Mouse (Mus musculus) B cell, adult 2 months (primary cell): ENCODE measurements at regions not wholly inside any gene's neighbourhood (a gene's known extent, or its start where the extent isn't known, plus 50 kb on each side); places are given as distances from the start of the nearest gene placed in this dataset.

ENCODE experiments used
- DNase-seq, 2 experiments: peaks; one replicate each; pipeline ENCODE4 v3.0.0; 2022

- DNase-seq = no peak
These were observed 450.7 kb downstream of the Wdr11 start for GRCm38 (mm10) chr7:130042296-130042910.

- no peak for DNase-seq
These were observed 452.0 kb downstream of the Wdr11 start for GRCm38 (mm10) chr7:130043397-130044234.

- no peak for DNase-seq
These were observed 452.5 kb downstream of the Wdr11 start for GRCm38 (mm10) chr7:130044235-130044553.

GRCm38 (mm10) chr7:130044581-130044980 lies 452.9 kb downstream of the Wdr11 start:
- no peak for DNase-seq

- DNase-seq = no peak
These were observed 454.4 kb downstream of the Wdr11 start for GRCm38 (mm10) chr7:130046086-130046485.

GRCm38 (mm10) chr7:130047293-130048034 lies 455.8 kb downstream of the Wdr11 start:
- no peak for DNase-seq

GRCm38 (mm10) chr7:130048106-130048772 lies 456.6 kb downstream of the Wdr11 start:
- DNase-seq = no peak

GRCm38 (mm10) chr7:130049461-130049860 lies 457.8 kb downstream of the Wdr11 start:
- no peak for DNase-seq

GRCm38 (mm10) chr7:130050120-130050519 lies 458.5 kb downstream of the Wdr11 start:
- DNase-seq = no peak

- no peak for DNase-seq
These were observed 460.7 kb downstream of the Wdr11 start for GRCm38 (mm10) chr7:130052376-130052775.

- DNase-seq = no peak
These were observed 462.5 kb downstream of the Ate1 start for GRCm38 (mm10) chr7:130057708-130058107.

- no peak for DNase-seq
These were observed 461.9 kb downstream of the Ate1 start for GRCm38 (mm10) chr7:130058267-130058666.

- DNase-seq = no peak
These were observed 460.2 kb downstream of the Ate1 start for GRCm38 (mm10) chr7:130059684-130060607.

GRCm38 (mm10) chr7:130064500-130064899 lies 455.7 kb downstream of the Ate1 start:
- no peak for DNase-seq

GRCm38 (mm10) chr7:130068316-130068715 lies 451.9 kb downstream of the Ate1 start:
- DNase-seq = no peak

- DNase-seq = no peak
These were observed 446.8 kb downstream of the Ate1 start for GRCm38 (mm10) chr7:130073388-130073787.

GRCm38 (mm10) chr7:130073890-130074819 lies 446.0 kb downstream of the Ate1 start:
- no peak for DNase-seq

GRCm38 (mm10) chr7:130082662-130083061 lies 437.5 kb downstream of the Ate1 start:
- DNase-seq = no peak

GRCm38 (mm10) chr7:130085706-130086105 lies 434.5 kb downstream of the Ate1 start:
- DNase-seq = no peak

GRCm38 (mm10) chr7:130089896-130090610 lies 430.1 kb downstream of the Ate1 start:
- DNase-seq = no peak
